Mouse (Mus musculus): ENCODE results near the gene Vmac. TPM values are rescaled to one million over a fixed set of nuclear protein-coding genes. Genes with fewer than 3 reads are reported as not detected.

The Vmac gene
- total and polyA plus RNA-seq, 3 experiments = 2.6 to 8.0 TPM; not detected in 1

DNA sequence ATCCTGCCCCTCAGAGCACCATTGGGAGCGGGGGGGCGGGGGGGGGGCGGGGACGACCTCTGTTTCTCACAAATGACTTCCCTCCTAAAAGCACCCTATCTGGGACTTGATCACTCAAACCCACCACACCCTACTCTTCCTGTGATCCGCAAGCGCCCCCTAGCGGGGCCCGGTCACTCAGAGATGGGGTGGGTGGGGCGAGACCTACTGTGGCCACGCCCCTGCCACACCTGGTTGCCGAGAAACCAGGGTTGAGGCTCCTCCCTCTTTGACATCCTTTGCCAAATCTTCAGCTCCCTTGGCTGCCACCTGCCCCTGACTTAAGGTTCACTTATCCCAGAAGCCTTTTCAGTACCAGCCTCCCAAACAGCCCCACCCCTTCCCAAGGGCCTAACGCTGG lies 40.3 kb upstream of the Vmac start:
- H3K4me3 ChIP-seq (ENCODE audit: control insufficient read depth in 1 of 2, insufficient read depth in 1 of 2, low read depth in 2 of 2, low read length in 2 of 2) = peak overlapping the region in 1 of 2 experiments; percentile 20; a peak in 1 of 4 replicates

GRCm38 (mm10) chr17:56757416-56758123 lies 39.7 kb upstream of the Vmac start, which contains the start of gene Nrtn:
TSS of gene Nrtn (minus strand) at chr17:56757530.
- peaks cover 0 to 6% of the 10 kb centered on the region in 2 experiments; a peak in 2 of 4 replicates for H3K36me3 ChIP-seq (ENCODE audit: control insufficient read depth in 1 of 2, insufficient read depth in 2 of 2, low read length in 2 of 2)
- peak within 1 kb of the TSS; percentile 47 to 71 for H3K4me3 ChIP-seq (ENCODE audit: control insufficient read depth in 1 of 2, insufficient read depth in 1 of 2, low read depth in 2 of 2, low read length in 2 of 2)
- peaks cover 0 to 17% of the 10 kb centered on the region in 2 experiments; a peak in 3 of 4 replicates for H3K4me1 ChIP-seq (ENCODE audit: control insufficient read depth in 1 of 2, insufficient read depth in 2 of 2, low read length in 2 of 2)
- TF ChIP-seq ZKSCAN1 (IDR thresholded peaks at IDR 0.05; ENCODE audit: low read depth, low read length) (no peak), POLR2AphosphoS2 (IDR thresholded peaks at IDR 0.05; ENCODE audit: low read length) (no peak), TCF12 (IDR thresholded peaks at IDR 0.05; ENCODE audit: low read depth, low read length) (peak; percentile 11; the same call in 1 of the 2 replicates), MYC (IDR thresholded peaks at IDR 0.05; ENCODE audit: low read depth, low read length) (peak; percentile 15; the same call in 1 of the 2 replicates), NELFE (IDR thresholded peaks at IDR 0.05; ENCODE audit: low read depth, low read length) (peak; percentile 31), MXI1 (IDR thresholded peaks at IDR 0.05; ENCODE audit: low read depth, low read length) (0 out of 2 replicates have a peak, but pooled peaks have one; percentile 4), NRF1 (IDR thresholded peaks at IDR 0.05; ENCODE audit: insufficient read depth, low read depth, low read length, poor library complexity, severe bottlenecking) (0 out of 2 replicates have a peak, but pooled peaks have one; percentile 27), POLR2A (IDR thresholded peaks at IDR 0.05; ENCODE audit: control insufficient read depth in 1 of 2, insufficient read depth in 1 of 2, low read depth in 1 of 2, low read length in 2 of 2, poor library complexity in 1 of 2) (peak; percentile 49 to 64; a peak in 2 of 4 replicates), MAX (IDR thresholded peaks at IDR 0.05; ENCODE audit: low read length) (peak; percentile 21; the same call in 1 of the 2 replicates), USF1 (IDR thresholded peaks at IDR 0.05; ENCODE audit: low read depth, low read length) (peak; percentile 63), ZMIZ1 (IDR thresholded peaks at IDR 0.05; ENCODE audit: low read depth, low read length) (no peak), SIN3A (IDR thresholded peaks at IDR 0.05; ENCODE audit: low read length) (peak; percentile 24; the same call in 1 of the 2 replicates), EP300 (IDR thresholded peaks at IDR 0.05; ENCODE audit: low read depth in 1 of 2, low read length in 2 of 2) (0 out of 4 replicates have a peak, but pooled peaks of 1 of the 2 experiments have one; percentile 5), E2F4 (IDR thresholded peaks at IDR 0.05; ENCODE audit: borderline replicate concordance, low read depth, low read length) (0 out of 2 replicates have a peak, but pooled peaks have one; percentile 27)
- peak; percentile 84 for DNase-seq (ENCODE audit: low read depth, low spot score)
- no peaks in the 10 kb centered on the region for H3K27me3 ChIP-seq (ENCODE audit: control insufficient read depth in 1 of 2, insufficient read depth in 2 of 2, low read length in 2 of 2)
- peak within 1 kb of the TSS; percentile 31 for H3K27ac ChIP-seq (ENCODE audit: control insufficient read depth, low read depth, low read length)
- peak within 1 kb of the TSS; percentile 67 for H3K9ac ChIP-seq (ENCODE audit: control insufficient read depth, low read depth, low read length, poor library complexity, severe bottlenecking)
- H3K9me3 ChIP-seq (replicated peaks; ENCODE audit: insufficient read depth, low read length) = no peaks in the 10 kb centered on the region
- no peaks in the 10 kb centered on the region; the same call in 1 of the 2 replicates for H3K79me2 ChIP-seq (ENCODE audit: control insufficient read depth, insufficient read depth, low read length, poor library complexity)

More for the DNA sequence above, 40.3 kb upstream of the Vmac start:
- H3K4me1 ChIP-seq (ENCODE audit: control insufficient read depth in 1 of 2, insufficient read depth in 2 of 2, low read length in 2 of 2) = peaks cover 0 to 21% of the 10 kb centered on the region in 2 experiments; a peak in 3 of 4 replicates
- peaks cover 0 to 6% of the 10 kb centered on the region in 2 experiments; a peak in 2 of 4 replicates for H3K36me3 ChIP-seq (ENCODE audit: control insufficient read depth in 1 of 2, insufficient read depth in 2 of 2, low read length in 2 of 2)
- no peak overlapping the region for H3K9ac ChIP-seq (ENCODE audit: control insufficient read depth, low read depth, low read length, poor library complexity, severe bottlenecking)
- H3K27me3 ChIP-seq (ENCODE audit: control insufficient read depth in 1 of 2, insufficient read depth in 2 of 2, low read length in 2 of 2) = no peaks in the 10 kb centered on the region
- no peaks in the 10 kb centered on the region for H3K9me3 ChIP-seq (replicated peaks; ENCODE audit: insufficient read depth, low read length)
- no peaks in the 10 kb centered on the region; the same call in 1 of the 2 replicates for H3K79me2 ChIP-seq (ENCODE audit: control insufficient read depth, insufficient read depth, low read length, poor library complexity)
- TF ChIP-seq ZC3H11A (IDR thresholded peaks at IDR 0.05; ENCODE audit: low read depth, low read length) (peak; percentile 20; the same call in 1 of the 2 replicates), KAT2A (conservative IDR thresholded peaks at IDR 0.05; ENCODE audit: low read depth, low read length) (no peak), MXI1 (IDR thresholded peaks at IDR 0.05; ENCODE audit: low read depth, low read length) (0 out of 2 replicates have a peak, but pooled peaks have one; percentile 11), JUND (IDR thresholded peaks at IDR 0.05; ENCODE audit: low read depth, low read length) (no peak), ETS1 (IDR thresholded peaks at IDR 0.05; ENCODE audit: low read depth, low read length) (no peak), ELF1 (IDR thresholded peaks at IDR 0.05; ENCODE audit: low read depth, low read length) (peak; percentile 48; the same call in 1 of the 2 replicates), ZKSCAN1 (IDR thresholded peaks at IDR 0.05; ENCODE audit: low read depth, low read length) (no peak), GATA1 (IDR thresholded peaks at IDR 0.05; ENCODE audit: low read depth, low read length) (0 out of 2 replicates have a peak, but pooled peaks have one; percentile 5), RAD21 (IDR thresholded peaks at IDR 0.05; ENCODE audit: low read depth, low read length) (peak; percentile 47), USF1 (IDR thresholded peaks at IDR 0.05; ENCODE audit: low read depth, low read length) (no peak), HCFC1 (IDR thresholded peaks at IDR 0.05; ENCODE audit: low read depth, low read length) (peak; percentile 45; the same call in 1 of the 2 replicates), MAZ (IDR thresholded peaks at IDR 0.05; ENCODE audit: low read depth, low read length) (peak; percentile 62), SIN3A (IDR thresholded peaks at IDR 0.05; ENCODE audit: low read length) (peak; percentile 48), CTCF (IDR thresholded peaks at IDR 0.05 in 2 of 3, conservative IDR thresholded peaks at IDR 0.05 in 1 of 3; ENCODE audit: control insufficient read depth in 1 of 3, insufficient read depth in 1 of 3, low read depth in 2 of 3, low read length in 3 of 3, poor library complexity in 1 of 3, severe bottlenecking in 1 of 3) (peak; percentile 38 to 91 (median 67)), SMC3 (IDR thresholded peaks at IDR 0.05; ENCODE audit: low read depth, low read length) (peak; percentile 39)
- peak; percentile 67 for DNase-seq (ENCODE audit: low read depth, low spot score)
- no peak overlapping the region for H3K27ac ChIP-seq (ENCODE audit: control insufficient read depth, low read depth, low read length)
